Mouse (Mus musculus): Measurements from ENCODE around the gene Erv3.

The Erv3 gene

DNA sequence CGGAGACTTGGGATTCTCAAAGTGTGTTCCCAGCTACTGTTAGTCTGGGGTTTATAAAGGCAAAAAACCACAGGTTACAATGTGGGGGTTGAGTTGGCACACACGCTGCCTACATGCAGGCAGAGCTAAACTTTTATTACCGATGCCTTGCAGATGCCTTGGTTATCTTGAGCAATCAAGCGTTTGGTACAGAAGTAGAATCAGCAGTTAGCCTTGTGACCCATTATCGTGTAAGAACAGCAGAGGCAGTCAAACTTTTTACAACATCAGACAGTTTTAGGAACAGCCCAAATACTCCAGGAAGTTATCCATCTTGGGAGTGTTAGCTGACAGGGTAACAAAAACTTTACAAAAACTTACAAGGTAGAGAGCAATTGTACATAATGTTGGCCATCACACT lies at the start of gene Erv3:
Gene Erv3, minus strand, starts transcription at position 27 of the 400 bp plus-strand sequence.
- in situ Hi-C loops (cut with MboI), result no loop called here

DNA sequence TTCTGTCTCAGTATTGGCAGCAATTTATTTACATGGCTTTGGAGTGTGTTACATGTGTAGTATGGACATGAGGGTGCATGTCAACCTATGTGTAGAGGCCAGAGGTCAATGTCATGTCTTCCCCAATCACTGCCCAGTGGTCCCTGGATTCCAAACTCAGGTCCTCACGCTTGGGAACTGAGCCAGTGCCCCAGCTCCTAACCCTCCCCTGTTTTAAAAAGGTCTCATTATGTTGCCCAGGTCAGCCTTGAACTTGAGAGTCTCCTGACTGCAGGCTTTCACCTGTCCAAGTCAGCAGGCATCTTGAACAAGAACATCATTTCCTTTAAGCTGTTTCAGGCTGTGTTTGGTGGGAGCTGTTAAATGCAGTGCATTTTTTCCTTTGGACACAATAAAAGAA lies 49.4 kb upstream of the Erv3 start:
- in situ Hi-C loops (cut with MboI), result no loop called here

DNA sequence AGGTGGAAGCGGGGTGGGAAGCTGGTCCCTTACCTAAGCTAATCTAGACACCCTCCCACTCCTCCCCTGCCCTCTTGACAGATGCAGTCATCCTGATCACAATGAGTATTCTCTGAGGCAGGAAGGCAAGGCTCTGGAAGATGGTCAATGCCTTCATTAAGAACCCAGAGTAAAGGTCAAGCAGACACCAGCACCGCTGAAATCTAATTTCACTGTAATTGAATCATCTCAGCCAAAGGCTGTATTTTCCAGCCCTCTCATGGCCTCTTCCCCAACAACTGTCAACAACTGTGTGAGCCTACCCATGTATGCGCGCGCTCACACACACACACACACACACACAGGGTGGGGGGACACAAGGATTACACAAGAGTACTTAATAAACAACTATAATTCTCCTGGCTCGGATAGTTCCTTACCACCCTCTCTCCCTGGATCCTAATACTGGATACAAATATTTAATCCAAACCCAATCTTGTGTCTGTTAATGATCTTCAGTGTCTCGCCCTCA lies 48.9 kb upstream of the Erv3 start:
- in situ Hi-C loops (cut with MboI), result no loop called here

DNA sequence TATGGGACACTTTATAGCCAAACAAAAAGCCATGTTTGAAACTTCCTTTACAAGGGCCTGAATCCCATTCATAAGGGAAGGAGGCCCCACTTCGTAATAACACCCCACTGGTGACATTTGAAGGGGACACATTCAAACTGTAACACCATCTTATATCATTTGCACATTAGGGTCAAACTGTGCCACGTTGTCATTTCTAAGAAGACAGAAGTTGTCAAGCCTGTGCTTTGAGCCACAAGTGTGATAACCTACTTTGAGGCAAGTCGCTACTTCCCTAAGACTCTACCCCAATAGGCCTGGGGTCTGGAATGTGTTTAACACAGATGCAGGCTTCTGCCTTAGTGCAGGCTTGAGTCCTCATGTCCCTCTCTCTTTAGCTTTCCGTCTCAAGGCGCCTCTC lies 47.8 kb upstream of the Erv3 start:
- in situ Hi-C loops (cut with MboI), result no loop called here

DNA sequence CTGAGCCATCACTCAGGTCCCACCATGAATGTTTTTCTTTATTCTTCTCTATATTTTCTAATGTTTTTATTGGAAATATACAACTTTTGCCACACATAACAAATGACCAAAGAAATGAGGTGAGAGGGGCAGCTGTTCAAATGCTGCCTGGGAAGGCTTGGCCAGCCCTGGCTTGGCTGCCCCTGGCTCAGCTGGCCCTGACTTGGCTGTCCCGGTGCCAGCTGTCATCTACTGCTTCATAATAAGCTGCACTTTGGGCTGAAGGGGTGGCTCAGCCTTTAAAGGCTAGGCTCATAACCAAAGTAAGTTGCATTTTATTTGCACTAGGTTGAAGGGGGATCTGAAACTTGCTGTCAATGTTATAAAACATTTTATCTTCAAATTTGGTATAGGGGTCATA lies 47.3 kb upstream of the Erv3 start:
- in situ Hi-C loops (cut with MboI), result no loop called here

DNA sequence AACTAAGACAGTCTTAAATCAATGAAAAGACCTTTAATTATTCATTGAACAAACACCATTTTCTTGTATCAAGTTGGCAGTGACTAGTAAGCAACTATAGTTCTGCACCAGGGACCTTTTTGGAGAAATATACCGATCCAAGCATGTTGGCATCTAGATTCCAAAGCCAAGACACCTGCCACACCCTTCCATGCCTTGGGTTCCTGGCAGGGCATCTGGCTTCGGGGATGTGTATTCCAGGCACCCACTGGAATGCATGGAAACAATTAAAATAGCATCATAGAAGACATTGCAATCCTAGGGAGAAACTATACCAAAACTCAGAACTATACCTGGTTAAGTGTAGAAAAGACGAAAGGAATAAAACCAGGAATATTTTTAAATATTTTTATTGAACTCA lies 46.7 kb upstream of the Erv3 start:
- in situ Hi-C loops (cut with MboI), result no loop called here

DNA sequence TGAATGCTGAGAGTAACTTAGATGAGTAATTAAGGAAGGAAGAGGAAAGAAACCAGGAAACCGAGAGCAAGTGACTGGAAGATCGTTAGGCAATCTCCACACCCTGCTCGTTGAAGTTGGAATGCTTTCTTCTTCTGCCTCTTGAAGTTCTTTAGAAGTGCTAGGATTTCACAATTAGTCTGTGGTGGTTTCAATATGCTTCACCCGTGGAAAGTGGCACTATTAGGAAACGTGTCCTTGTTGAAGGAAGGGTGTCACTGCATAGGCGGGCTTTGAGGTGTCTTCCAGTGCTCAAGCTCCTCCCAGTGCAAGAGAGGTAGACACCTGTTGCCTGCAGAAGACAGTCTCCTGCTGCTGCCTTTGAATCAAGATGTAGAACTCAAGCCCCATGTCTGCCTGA lies 46.2 kb upstream of the Erv3 start:
- in situ Hi-C loops (cut with MboI), result no loop called here

DNA sequence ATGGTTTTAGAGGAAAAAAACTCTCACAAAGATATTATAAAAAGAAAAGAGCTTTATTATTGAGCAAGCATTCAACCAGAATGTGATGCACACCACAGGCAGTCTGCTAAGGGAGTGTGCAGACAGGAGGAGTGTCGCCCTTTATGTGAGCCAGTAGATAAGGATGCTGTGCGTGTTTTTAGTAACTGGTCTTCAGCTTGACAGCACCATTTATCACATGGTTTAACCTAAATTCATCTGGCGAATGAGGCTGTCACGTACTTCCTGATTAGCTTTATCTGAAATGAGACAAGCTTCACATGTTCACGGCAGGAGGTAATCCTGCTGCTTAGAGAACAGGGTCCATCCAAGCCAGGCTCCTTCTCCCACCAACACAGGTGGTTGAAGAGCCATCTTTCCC lies 45.5 kb upstream of the Erv3 start:
- in situ Hi-C loops (cut with MboI), result no loop called here

DNA sequence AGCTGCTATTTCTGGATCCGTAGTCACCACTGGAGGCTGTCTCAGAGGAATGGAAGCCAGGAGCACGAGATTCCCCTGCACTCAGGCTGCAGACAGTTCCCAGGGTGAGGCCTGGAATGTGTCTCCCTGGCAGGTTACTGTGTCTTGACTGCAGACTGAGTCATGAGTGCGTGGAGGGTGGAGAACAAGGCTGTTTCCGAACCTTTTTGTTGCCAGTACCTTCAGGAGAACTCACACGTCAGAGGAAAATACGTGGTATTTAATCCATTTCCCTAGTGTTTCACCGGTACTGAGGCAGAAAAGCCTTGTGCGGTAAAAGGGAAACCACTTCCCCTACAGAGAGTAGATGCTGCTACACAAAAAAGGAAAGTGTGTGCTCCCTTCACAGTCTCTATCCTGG lies 43.3 kb upstream of the Erv3 start:
- in situ Hi-C loops (cut with MboI), result no loop called here

DNA sequence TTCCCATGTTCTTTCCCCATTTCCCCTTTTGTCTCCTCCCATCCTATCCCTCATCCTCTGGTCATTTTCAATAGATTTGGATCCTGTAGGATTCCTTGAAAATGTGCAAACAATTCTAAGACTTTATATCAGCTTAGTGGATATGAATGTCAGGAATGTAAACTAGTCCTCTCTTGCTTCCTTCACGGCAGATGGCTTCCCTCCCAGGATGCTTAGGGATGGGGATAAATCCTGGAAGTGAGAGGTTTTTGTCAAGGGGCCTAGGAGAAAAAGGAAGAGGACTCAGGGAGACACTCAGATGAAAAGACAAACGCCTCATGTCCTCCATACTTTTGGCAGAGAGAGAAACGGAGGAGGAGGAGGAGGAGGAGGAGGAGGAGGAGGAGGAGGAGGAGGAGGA lies 42.9 kb upstream of the Erv3 start:
- in situ Hi-C loops (cut with MboI), result no loop called here

DNA sequence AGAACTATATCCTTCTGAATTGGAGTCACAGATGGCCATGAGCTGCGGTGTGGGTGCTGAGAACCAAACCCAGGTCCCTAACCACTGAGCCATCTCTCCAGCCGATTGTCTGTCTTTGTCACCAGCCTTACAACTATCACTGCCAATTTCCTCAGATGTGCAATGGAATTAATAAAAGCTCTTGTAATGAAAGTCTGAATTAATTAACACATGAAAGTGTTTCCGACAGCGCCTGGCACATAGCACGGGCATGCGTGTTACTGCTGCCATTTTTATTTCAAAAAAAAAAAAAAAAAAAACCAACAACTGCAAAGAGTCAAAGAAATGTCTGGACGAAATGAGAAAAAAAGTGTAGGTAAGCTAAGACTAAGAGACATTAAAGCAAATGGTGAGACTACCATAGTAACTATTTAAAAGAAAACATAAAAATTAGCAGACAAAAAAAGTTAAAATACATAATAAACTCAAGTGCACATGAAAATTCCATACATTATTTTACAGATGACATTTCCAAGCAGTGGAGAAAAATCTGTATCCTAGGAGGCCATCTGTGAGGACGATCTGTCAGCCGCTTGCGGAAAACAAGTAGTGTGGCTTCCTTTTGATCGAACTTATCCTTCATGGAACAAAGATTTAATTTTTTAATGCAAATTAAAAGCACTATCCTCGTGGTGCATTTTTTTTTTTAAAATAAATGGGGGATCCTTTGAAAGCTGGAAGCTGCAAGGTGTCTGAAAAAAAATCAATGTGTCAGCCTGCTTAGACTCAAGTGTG lies 38.0 kb upstream of the Erv3 start:
- in situ Hi-C loops (cut with MboI), result no loop called here

DNA sequence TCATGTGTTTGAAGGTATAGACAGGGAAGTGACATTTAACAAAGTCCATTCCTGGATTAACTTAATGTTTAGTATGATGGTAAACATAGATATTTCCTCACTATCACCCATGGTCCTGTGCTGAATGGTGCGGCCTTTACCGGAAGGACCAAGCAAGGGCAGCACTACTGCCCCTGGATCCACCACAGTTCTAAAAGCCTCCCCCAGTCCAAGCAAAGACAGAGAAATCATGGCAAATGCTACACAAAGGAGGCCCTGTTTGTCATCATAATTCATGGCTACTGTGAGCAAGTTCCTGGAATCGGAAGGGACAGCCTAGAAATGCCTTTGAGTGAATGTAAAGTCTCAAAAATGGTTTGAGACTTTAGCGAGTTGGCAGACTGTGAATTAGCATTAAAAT lies 36.5 kb upstream of the Erv3 start:
- in situ Hi-C loops (cut with MboI), result no loop called here

DNA sequence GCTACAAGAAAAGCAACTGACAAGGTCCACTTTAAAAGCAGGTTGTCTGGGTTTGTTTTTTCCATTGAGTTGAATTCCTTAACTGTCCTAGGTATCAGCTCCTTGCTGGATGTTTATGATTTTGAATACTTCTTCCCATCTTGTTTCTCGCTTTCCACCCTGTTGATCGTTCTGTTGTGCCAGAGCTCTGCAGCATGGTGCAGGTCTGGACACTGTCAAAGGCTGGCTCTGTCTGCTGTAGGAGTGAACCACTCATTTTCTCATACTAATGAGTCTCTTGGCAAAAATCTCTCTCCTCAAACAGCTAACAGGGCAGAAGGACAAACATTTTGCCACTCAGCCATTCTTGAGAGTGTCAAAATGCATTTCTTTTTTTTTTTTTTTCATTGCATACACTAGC lies 35.6 kb upstream of the Erv3 start:
- in situ Hi-C loops (cut with MboI), result no loop called here

DNA sequence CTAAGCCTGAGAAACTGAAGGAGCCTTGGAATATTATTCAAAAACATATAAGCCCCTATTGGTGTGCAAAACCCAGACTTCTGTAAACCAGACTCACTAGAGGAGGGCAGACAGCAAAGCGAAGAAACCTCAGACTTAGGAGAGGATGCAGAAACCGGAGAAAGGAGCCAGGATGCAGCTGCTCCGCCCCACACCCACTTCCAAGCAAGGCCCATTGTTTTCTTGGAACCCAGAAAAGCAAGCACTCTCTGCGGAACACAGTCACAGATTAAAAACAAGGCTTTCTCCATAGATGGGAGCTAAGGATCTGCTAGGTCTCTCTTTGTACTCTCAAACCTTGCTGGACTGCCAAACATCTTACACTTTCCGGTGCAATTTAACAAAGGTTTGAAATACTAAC lies 33.0 kb upstream of the Erv3 start:
- in situ Hi-C loops (cut with MboI), result no loop called here

DNA sequence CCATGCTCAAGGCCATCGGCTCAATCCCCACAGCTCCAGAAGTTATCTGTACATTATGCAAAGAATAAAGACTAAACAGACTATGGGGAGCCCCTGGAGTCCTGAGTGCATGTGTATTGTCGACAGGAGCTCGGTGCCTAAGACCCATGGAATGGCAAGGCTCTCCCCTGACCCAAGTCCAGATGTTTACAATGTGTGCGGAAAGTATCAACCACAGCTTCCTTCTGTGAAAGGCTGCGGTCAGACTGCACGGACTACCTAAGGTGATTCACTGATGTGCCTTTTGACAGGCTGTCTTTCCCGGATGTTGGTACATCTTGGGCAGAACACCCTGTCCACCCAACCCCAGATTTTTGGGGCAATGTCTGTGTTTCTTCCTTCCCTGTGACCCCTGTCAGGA lies 28.7 kb upstream of the Erv3 start:
- in situ Hi-C loops (cut with MboI), result no loop called here

DNA sequence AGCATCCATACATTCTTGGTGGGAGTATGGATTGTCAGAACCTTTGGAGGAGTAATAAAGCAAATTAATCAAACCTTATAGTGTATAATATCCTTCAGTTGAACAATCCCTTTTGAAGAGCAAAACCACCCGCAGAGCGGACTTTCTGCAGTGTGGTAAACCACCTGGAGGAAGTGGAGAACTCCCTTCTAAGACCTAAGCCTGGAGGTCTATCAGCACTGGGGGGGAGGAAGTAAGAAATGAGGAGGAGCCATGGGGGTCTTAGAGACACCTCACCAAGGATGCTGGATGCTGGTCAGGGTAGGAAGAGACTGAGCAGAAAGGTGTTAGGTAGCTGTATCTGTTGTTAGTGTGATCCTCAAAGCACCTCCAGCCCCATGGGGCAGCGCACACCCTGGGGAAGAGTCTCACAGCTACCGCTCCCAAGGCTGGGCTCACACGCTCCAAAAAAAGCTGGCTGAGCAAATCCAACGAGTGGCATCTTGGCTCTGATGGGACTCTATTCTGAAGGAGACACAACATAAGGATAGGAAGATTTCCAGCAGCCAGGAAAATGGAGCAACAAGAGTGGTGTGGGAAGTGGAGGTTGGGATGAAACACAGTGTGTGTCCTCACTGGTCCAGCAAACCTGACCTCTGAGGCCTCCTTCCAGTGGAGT lies 27.1 kb upstream of the Erv3 start:
- in situ Hi-C loops (cut with MboI), result no loop called here

DNA sequence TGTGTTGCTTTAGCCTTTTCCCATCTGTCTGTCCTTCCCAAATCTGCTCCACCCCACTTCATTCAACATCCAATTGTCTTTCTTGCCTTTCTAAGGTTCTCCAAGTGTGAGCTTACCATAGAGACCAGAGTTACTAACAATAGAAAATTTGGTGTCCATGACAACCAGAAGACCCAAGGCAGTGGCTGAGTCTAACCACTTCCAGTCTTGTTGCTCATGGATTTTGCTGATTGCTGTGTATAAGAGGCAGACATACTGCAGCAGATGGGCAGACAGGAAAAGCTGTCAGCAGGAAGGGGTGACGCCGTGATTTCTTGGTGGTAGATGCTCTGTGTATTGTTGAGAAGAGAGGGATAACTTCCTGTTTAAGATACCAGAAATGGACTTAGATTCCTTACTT lies 23.6 kb upstream of the Erv3 start:
- in situ Hi-C loops (cut with MboI), result no loop called here

DNA sequence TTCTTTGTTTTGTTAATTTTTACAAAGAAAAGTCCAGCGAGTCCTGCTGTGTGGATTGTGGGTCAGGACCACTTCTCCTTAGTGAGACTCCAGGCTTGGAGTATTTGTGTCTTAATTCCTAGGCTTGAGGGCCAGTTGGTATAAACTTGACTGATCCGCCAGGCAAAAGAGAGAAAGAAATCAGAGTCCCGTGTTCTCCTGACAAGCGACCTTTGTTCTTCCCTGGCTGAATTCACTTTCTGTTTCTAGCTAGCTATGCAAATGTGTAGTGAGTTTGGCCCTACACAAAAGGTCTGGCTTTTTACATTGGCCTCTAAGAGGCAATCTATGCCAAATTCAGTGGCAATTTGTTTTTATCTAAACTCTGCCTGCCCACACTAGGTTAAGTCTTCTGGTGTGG lies 22.2 kb upstream of the Erv3 start:
- in situ Hi-C loops (cut with MboI), result no loop called here

DNA sequence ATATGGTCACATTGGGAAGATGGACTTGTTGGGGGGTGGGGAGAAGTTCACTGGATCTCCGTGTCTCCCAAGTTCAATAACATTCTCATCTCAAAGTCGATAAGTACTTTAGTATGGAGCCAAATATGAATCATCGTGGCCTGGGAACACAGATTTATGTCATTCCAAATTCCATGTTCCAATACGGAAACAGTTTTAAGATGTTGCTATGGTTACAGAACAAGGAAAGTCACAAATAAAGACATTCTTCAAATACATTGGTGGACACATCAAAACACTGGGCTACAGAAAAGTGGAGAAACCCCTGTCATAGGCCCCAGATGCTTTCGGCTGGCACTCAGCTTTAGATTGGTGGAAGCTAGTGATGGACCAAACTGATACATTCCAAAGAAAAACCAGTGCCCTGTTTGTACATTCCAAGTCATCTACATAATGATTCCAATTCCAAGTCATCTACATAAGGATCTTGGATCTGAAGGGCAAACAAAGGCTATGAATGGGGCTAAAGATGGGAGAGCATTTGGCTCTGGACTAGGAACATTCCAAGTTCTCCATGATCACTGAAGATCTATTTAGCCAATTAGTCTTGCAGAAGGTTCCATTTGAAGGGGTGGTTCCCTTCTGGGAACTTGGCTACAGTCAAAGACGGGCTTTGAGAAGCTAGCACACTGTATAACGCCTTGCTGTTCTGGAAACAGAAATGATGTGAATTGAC lies 17.2 kb upstream of the Erv3 start:
- in situ Hi-C loops (cut with MboI), result no loop called here

DNA sequence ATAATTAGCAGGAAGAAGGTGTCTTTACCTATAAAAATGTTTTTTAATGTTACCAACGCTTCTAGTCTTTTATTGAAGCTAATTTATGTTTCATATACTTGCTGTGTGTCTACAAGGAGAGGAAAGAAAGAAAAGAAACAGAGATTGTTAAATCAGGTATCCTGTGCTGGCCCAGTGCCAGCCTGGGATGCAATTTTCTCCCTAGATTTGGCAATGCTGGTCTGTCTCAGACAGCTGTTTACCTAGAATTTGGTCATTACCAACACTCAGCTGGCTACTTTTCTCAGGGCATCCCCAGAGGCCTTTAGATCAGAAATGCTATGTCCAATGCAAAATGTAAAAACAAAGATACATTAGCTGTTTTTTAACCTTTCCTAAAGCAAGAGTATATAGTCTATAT lies 13.8 kb upstream of the Erv3 start:
- in situ Hi-C loops (cut with MboI), result no loop called here

DNA sequence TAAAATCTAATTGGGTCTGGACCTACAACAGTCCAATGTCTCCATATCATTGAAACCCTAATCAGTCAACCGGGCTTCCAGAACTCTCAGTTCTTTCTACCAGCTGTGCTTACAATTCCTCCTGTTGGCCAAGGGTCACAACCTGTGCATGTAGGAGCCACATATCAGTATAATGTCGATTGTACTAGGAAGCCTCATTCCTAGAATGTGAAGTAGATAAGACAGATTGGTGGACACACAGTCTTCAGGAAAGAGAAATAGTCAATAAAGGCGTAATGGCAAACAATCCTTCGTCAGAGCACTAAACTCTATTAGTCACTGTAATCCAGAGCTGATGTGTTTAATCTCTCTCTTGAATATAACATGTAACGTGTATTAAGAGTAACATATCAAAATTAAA lies 9.4 kb upstream of the Erv3 start:
- in situ Hi-C loops (cut with MboI), result no loop called here

DNA sequence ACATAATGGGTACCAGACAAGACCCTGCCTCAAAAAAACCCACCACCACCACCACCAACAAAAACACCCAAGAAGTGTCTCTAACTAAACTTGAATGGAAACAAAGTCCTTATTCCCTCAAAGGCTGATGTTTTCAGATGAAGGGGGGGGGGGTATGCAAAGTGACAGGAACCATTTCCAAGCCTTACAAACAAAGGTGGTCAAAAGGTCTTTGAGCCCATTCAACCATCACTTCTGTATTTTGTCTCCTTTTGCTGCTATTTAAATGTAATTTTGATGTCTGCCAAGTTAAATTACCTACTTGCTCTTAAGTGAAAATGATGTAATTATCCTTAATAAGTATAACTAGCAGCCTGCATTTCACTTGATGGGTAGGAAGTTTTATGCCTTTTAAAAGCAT lies 7.1 kb upstream of the Erv3 start:
- in situ Hi-C loops (cut with MboI), result no loop called here

DNA sequence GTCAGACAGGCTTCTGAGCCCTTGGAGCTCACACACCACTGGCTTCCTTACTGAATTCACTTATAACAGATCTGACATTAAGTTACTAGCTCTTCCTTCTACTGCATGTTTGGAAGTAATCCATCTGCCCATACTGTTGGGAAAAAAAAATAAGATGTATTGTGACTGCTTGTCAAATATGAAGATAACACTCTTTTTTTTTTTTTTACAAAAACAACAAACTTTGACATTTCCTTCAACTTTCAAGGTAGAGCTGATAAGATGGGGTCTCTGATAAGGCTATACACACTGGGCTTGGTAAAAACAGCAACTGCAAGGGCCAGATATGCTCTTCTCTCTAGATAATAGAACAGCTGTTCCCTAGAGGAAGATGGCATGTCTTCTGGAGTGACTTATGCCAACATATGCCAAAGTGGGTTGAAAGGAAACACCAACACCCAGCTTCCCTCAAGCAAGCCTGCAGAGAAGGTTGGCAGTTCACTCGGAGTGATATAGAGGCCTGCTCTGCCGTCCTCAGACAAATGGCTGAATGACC lies 4.8 kb upstream of the Erv3 start:
- in situ Hi-C loops (cut with MboI), result no loop called here

Data from mature B cell (primary cell).